Mouse (Mus musculus): ENCODE data around the gene Nme1. TPM values are rescaled to one million over a fixed set of nuclear protein-coding genes. Genes with fewer than 3 reads are reported as not detected.

Gene Nme1
- 83.1 and 89.6 TPM in 2 replicates for polyA plus RNA-seq (2015; fragmentation: Nextera tagmentation; extraction: Ambion mirVana)

DNA sequence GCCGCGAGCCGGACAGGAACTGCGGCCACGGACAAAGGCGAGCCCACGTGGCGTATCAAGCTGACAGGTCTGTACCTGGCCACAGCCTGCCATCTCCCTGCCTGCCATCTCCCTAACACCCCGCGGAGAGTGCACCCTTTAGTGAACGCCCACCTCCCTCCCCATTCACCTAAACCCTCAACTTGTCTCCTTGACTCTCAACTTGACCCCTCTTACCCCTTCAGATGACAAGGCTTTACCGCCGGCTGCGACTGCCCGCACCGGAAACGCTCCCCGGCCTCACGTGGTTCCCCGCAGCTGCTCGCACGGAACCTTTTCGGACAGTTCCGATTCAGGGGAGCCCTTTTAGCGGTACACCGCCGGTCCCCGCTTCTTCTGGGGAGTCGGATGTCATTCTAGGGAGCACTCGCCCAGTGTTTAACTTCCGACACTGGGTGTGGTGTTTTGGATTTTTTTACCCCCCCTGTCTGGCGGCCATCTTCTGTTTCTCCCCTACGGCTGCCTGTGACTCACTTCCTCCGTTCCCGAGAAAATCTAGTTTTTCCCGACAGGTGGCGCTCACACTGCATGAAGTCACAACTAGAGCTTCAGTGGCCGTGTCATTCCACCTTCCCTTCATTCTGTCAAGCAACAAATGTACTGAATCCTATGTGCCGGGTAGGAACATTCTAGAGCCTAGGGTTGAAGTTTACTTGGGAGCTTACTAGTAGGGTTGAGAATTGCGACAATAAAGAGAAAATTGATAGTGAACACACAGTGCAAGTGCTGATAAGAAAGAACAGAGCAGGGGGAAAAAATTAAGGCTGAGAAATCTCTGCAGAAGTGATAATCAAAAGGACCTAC lies at the start of gene Nme1, which contains the start of gene Gm20390:
Nme1 (minus strand) TSS at position 517 of the 843 bp plus-strand sequence.
Gm20390 (minus strand) TSS at position 289 of the 843 bp plus-strand sequence.
- Histone ChIP-seq H3K4me2 (ENCODE audit: low read depth, low read length) (peak within 1 kb of the TSS; percentile 91), H3K36me3 (ENCODE audit: control insufficient read depth, insufficient read depth) (peaks cover 12% of the 10 kb centered on the region), H3K9ac (ENCODE audit: low read depth, low read length) (peak within 1 kb of the TSS; percentile 79), H3K4me1 (ENCODE audit: control insufficient read depth, low read depth, low read length) (peaks cover 12% of the 10 kb centered on the region), H3K27ac (ENCODE audit: low read length) (peak within 1 kb of the TSS; percentile 74), H3K27me3 (ENCODE audit: control insufficient read depth, insufficient read depth, low read depth, low read length) (no peaks in the 10 kb centered on the region), H3K9me3 (replicated peaks; ENCODE audit: control insufficient read depth, low read length) (no peaks in the 10 kb centered on the region), H3K4me3 (ENCODE audit: low read depth, low read length) (peak within 1 kb of the TSS; percentile 84)
- ATAC-seq (ENCODE audit: low read depth): peak; percentile 95
- WGBS (ENCODE audit: insufficient replicate concordance): under 1% methylated on average over 40 of the region's 40 CpGs

DNA sequence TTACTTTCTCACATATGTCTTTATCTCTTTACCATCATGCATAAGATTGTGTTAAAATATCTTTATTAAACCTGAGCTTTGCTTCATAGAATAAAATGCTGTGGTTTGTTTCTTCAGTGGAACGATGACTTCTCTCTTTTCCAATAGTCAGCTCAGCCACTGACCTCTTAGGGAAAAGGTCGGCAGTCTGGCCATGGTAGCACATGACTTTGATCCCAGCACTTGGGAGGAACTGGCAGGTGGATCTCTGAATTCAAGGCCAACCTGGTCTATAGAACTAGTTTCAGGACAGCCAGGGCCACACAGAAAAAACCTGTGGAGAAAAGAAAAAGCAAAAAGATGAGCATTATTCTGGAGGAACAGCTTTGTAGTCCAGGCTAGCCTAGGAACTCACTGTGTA lies 35.0 kb upstream of the Nme1 start:
- Histone ChIP-seq H3K27ac (ENCODE audit: low read length) (no peak overlapping the region), H3K9ac (ENCODE audit: low read depth, low read length) (no peak overlapping the region), H3K4me3 (ENCODE audit: low read depth, low read length) (no peak overlapping the region), H3K4me2 (ENCODE audit: low read depth, low read length) (no peak overlapping the region), H3K27me3 (ENCODE audit: control insufficient read depth, insufficient read depth, low read depth, low read length) (no peaks in the 10 kb centered on the region), H3K4me1 (ENCODE audit: control insufficient read depth, low read depth, low read length) (peaks cover 4% of the 10 kb centered on the region), H3K9me3 (replicated peaks; ENCODE audit: control insufficient read depth, low read length) (no peaks in the 10 kb centered on the region), H3K36me3 (ENCODE audit: control insufficient read depth, insufficient read depth) (no peaks in the 10 kb centered on the region)
- WGBS (ENCODE audit: insufficient replicate concordance): 64% methylated on average over 2 of the region's 2 CpGs
- no peak for ATAC-seq (ENCODE audit: low read depth)

DNA sequence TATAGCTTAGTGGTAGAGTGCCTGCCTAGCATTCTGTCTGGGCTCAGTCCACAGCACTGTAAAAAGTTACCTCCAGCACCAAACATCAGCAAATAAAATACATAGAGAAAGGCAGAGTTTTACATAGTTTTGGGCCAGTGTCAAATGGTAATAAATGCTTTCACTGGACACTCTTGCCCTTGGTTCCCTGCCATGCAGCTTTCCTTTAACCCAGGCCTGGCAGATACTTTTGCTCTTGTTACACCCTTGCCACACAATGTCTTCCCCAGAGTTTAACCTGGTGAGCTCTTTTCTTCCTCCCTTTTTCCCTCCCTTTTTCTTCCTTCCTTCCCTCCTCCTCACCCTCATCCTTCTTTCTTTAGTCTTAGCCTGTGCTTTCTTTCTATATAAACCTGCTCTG lies 31.0 kb upstream of the Nme1 start:
- Histone ChIP-seq H3K27ac (ENCODE audit: low read length) (no peak overlapping the region), H3K9ac (ENCODE audit: low read depth, low read length) (no peak overlapping the region), H3K4me3 (ENCODE audit: low read depth, low read length) (no peak overlapping the region), H3K4me1 (ENCODE audit: control insufficient read depth, low read depth, low read length) (peaks cover 19% of the 10 kb centered on the region), H3K36me3 (ENCODE audit: control insufficient read depth, insufficient read depth) (no peaks in the 10 kb centered on the region), H3K27me3 (ENCODE audit: control insufficient read depth, insufficient read depth, low read depth, low read length) (no peaks in the 10 kb centered on the region), H3K4me2 (ENCODE audit: low read depth, low read length) (no peak overlapping the region), H3K9me3 (replicated peaks; ENCODE audit: control insufficient read depth, low read length) (no peaks in the 10 kb centered on the region)
- ATAC-seq (ENCODE audit: low read depth): no peak

DNA sequence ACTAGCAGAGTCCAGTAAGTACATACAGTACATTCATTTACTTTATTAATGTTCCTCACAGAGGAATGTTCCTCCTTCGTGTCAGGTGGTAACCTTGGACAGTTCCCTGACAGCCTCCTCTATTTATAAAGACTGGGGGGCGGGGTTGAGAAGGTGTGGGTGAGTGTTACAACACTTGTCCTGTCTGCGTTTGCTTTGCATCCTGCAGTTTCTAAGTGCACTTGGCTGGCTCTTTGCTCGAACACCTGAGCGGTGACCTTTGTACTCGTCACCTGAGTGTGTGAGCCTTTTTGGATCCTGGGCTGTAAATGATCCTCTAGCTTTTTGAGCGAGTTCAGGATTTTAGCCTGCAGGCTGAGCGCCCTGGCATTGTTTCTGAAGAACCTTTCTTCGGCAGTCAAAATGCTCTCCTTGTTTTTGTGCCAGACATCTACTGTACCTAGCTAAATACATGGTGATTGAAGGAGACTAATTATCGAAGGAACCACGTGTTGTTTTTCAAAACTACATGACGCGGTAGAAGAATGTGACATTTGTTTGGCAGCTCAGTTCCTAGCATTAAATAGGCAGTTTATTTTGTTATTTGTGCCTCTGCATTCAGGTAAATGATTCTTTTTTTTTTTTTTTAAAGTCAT lies 28.9 kb upstream of the Nme1 start:
- Histone ChIP-seq H3K27me3 (ENCODE audit: control insufficient read depth, insufficient read depth, low read depth, low read length) (no peaks in the 10 kb centered on the region), H3K9me3 (replicated peaks; ENCODE audit: control insufficient read depth, low read length) (no peaks in the 10 kb centered on the region), H3K27ac (ENCODE audit: low read length) (peak overlapping the region; percentile 95; the same call in 1 of the 2 replicates), H3K4me2 (ENCODE audit: low read depth, low read length) (peak overlapping the region; percentile 90), H3K9ac (ENCODE audit: low read depth, low read length) (peak overlapping the region; percentile 95), H3K4me1 (ENCODE audit: control insufficient read depth, low read depth, low read length) (peaks cover 20% of the 10 kb centered on the region), H3K4me3 (ENCODE audit: low read depth, low read length) (peak overlapping the region; percentile 93), H3K36me3 (ENCODE audit: control insufficient read depth, insufficient read depth) (no peaks in the 10 kb centered on the region)
- ATAC-seq (ENCODE audit: low read depth): no peak
- WGBS (ENCODE audit: insufficient replicate concordance): 33% methylated on average over 13 of the region's 13 CpGs

DNA sequence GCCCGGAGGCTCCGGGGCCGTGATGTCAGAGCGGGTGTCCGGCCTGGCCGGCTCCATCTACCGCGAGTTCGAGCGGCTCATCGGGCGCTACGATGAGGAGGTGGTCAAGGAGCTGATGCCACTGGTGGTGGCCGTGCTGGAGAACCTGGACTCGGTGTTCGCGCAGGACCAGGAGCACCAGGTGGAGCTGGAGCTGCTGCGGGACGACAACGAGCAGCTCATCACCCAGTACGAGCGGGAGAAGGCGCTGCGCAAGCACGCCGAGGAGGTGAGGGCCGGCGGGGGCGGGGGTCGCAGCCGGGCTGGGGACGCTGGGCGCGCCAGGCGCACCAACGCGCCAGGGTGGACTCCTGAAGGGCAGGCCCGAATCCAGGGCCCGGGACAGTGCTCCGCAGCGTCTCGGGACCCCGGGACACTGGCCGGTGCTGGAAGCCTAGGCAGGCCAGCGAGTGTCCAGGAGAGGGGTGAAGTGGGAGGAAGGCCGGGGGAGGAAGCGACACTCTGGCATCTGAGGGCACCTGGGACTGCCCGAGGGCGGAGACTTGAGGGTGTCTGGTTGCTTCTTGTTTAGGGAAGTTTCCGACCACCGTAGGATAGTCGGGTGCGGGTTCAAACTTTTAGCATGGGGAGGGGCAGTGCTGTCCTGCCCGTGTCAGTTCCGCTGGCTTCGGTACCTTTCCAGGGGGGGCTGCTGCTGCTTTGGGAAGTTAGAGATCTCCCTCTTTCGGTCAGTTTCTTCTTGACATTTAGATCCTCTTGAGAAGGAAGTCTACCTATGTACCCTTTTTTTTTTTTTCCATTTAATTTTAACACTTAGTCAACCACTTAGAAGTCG lies 28.2 kb upstream of the Nme1 start:
- Histone ChIP-seq H3K4me1 (ENCODE audit: control insufficient read depth, low read depth, low read length) (peaks cover 20% of the 10 kb centered on the region), H3K9ac (ENCODE audit: low read depth, low read length) (peak overlapping the region; percentile 95), H3K36me3 (ENCODE audit: control insufficient read depth, insufficient read depth) (no peaks in the 10 kb centered on the region), H3K4me3 (ENCODE audit: low read depth, low read length) (peak overlapping the region; percentile 93), H3K9me3 (replicated peaks; ENCODE audit: control insufficient read depth, low read length) (no peaks in the 10 kb centered on the region), H3K27ac (ENCODE audit: low read length) (peak overlapping the region; percentile 95), H3K4me2 (ENCODE audit: low read depth, low read length) (peak overlapping the region; percentile 90), H3K27me3 (ENCODE audit: control insufficient read depth, insufficient read depth, low read depth, low read length) (no peaks in the 10 kb centered on the region)
- ATAC-seq (ENCODE audit: low read depth): peak; percentile 4
- under 1% methylated on average over 58 of the region's 58 CpGs for WGBS (ENCODE audit: insufficient replicate concordance)

DNA sequence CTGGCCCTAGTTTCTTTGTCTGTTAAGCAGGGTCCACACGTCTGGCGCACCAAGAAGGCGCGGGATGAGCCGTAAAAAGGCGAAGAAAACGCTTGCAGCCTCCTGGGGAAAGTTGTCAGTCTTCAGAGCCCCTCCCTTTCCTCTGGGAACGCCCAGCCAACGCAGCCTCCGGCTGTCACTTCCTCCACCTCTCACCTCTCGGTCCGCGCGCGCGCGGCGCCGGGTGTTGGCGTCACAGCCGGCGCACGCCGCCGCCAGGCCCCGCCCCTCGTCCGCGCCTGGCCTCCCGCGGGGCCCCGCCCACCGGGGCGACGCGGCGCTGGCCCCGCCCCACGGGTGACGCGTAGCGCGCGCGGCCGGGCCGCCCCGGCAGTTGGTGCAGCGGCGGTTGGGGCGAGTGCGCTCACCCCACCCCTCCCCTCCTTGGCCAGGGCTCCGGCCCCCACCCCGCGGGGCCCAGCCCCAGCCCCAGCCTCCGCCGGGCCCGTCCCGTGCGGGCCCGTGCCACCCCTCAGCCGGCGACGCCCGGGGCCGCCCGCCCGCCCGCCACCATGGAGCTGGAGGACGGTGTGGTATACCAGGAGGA lies 27.5 kb upstream of the Nme1 start, which contains the start of gene Spag9:
Spag9 (plus strand) TSS at position 372 of the 586 bp plus-strand sequence.
- WGBS (ENCODE audit: insufficient replicate concordance): under 1% methylated on average over 64 of the region's 70 CpGs
- Histone ChIP-seq H3K9me3 (replicated peaks; ENCODE audit: control insufficient read depth, low read length) (no peaks in the 10 kb centered on the region), H3K9ac (ENCODE audit: low read depth, low read length) (peak within 1 kb of the TSS; percentile 95), H3K4me2 (ENCODE audit: low read depth, low read length) (peak within 1 kb of the TSS; percentile 99), H3K4me1 (ENCODE audit: control insufficient read depth, low read depth, low read length) (peaks cover 20% of the 10 kb centered on the region), H3K27me3 (ENCODE audit: control insufficient read depth, insufficient read depth, low read depth, low read length) (no peaks in the 10 kb centered on the region), H3K36me3 (ENCODE audit: control insufficient read depth, insufficient read depth) (no peaks in the 10 kb centered on the region), H3K4me3 (ENCODE audit: low read depth, low read length) (peak within 1 kb of the TSS; percentile 93), H3K27ac (ENCODE audit: low read length) (peak within 1 kb of the TSS; percentile 99)
- ATAC-seq (ENCODE audit: low read depth): peak; percentile 91

DNA sequence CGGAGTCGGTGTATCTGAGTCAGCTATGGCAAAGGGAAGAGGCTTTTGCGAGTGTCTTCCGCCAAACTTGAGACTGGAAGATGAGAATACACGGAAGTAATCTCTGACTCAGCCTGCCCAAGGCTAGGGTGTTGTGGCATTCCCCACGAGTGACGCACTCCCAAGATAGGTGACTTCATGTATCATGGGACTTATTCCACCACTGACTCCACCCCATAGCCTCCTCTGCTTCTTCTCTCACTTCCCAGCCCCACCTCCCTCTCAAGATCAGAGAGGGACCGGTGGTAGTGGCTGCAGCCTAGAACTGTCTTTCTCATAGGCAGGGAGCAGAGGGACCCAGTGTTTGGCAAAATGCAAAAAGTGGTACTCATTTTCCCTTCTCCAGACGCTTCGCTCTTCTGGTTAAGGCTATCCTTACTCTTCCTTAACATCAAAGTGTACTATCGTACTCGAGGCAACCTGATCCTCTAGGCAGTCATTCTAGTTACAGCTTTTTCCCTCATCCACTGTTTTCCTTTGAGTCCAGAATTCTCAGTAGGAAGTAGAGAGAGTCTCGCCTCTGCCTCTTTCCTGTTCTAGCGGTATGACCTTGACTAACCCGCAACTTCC lies 26.9 kb upstream of the Nme1 start:
- Histone ChIP-seq H3K9me3 (replicated peaks; ENCODE audit: control insufficient read depth, low read length) (no peaks in the 10 kb centered on the region), H3K36me3 (ENCODE audit: control insufficient read depth, insufficient read depth) (no peaks in the 10 kb centered on the region), H3K27ac (ENCODE audit: low read length) (peak overlapping the region; percentile 99), H3K4me3 (ENCODE audit: low read depth, low read length) (peak overlapping the region; percentile 93), H3K9ac (ENCODE audit: low read depth, low read length) (peak overlapping the region; percentile 80), H3K4me1 (ENCODE audit: control insufficient read depth, low read depth, low read length) (peaks cover 20% of the 10 kb centered on the region), H3K4me2 (ENCODE audit: low read depth, low read length) (peak overlapping the region; percentile 99), H3K27me3 (ENCODE audit: control insufficient read depth, insufficient read depth, low read depth, low read length) (no peaks in the 10 kb centered on the region)
- peak; percentile 70 for ATAC-seq (ENCODE audit: low read depth)
- WGBS (ENCODE audit: insufficient replicate concordance): 1% methylated on average over 15 of the region's 15 CpGs

DNA sequence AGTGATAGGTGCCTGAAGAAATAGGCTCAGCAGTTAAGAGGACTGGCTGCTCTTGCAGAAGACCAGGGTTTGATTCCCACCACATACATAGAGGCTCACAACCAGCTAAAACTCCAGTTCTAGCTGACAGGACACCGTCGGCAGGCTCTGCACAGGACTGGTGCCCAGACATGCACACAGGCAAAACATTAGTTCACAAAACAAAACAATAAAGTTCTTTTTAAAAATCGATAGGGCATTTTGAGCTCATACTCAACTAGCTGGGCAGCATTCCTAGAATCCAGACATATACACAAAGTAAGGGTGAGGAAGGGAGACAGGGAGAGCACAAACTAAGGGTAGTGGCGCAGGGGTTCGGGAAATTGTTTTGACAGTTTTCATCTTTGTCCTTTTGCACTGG lies 26.2 kb upstream of the Nme1 start:
- H3K4me2 ChIP-seq (ENCODE audit: low read depth, low read length): peak overlapping the region; percentile 99
- no peaks in the 10 kb centered on the region for H3K27me3 ChIP-seq (ENCODE audit: control insufficient read depth, insufficient read depth, low read depth, low read length)
- H3K4me3 ChIP-seq (ENCODE audit: low read depth, low read length): peak overlapping the region; percentile 93
- peaks cover 20% of the 10 kb centered on the region for H3K4me1 ChIP-seq (ENCODE audit: control insufficient read depth, low read depth, low read length)
- H3K9ac ChIP-seq (ENCODE audit: low read depth, low read length): peak overlapping the region; percentile 80
- no peaks in the 10 kb centered on the region for H3K36me3 ChIP-seq (ENCODE audit: control insufficient read depth, insufficient read depth)
- ATAC-seq (ENCODE audit: low read depth): no peak
- 55% methylated on average over 5 of the region's 5 CpGs for WGBS (ENCODE audit: insufficient replicate concordance)
- H3K9me3 ChIP-seq (replicated peaks; ENCODE audit: control insufficient read depth, low read length): no peaks in the 10 kb centered on the region
- H3K27ac ChIP-seq (ENCODE audit: low read length): peak overlapping the region; percentile 99

Data from liver, embryonic 16.5 days (tissue).